Mouse (Mus musculus): Measurements from ENCODE around the gene Prrt4. TPM values are rescaled to one million over a fixed set of nuclear protein-coding genes. Genes with fewer than 3 reads are reported as not detected.
"Not testable (repeated sequence)": the region's sequence is repeated elsewhere in the genome, so short reads cannot be mapped to it uniquely, and the experiment has no call there.

Gene Prrt4
- polyA plus RNA-seq, 1 experiment from 2014 or later = 1.5 TPM

- peaks cover 15% of the 10 kb centered on the region for H3K4me1 ChIP-seq
- peak overlapping the region; percentile 55 for H3K4me3 ChIP-seq
- ATAC-seq (ENCODE audit: insufficient number of reproducible peaks, insufficient read depth, low FRiP score, low TSS enrichment) = no peak
- H3K27ac ChIP-seq = no peak overlapping the region
- H3K9me3 ChIP-seq = no peaks in the 10 kb centered on the region
- peak overlapping the region; percentile 99 for H3K4me2 ChIP-seq (replicated peaks)
- peak overlapping the region; percentile 63; the same call in 1 of the 2 replicates for H3K9ac ChIP-seq
- H3K27me3 ChIP-seq = peaks cover 67% of the 10 kb centered on the region
- H3K36me3 ChIP-seq = no peaks in the 10 kb centered on the region
- WGBS = 2% methylated on average over 12 of the region's 12 CpGs
Measured at GRCm38 (mm10) chr6:29169675-29170062, 9.7 kb downstream of the Prrt4 start.

GRCm38 (mm10) chr6:29168871-29169270, 10.5 kb downstream of the Prrt4 start:
- Histone ChIP-seq H3K27ac (no peak overlapping the region), H3K9me3 (no peaks in the 10 kb centered on the region), H3K4me1 (peaks cover 18% of the 10 kb centered on the region), H3K4me2 (replicated peaks) (no peak overlapping the region), H3K9ac (no peak overlapping the region), H3K4me3 (no peak overlapping the region), H3K27me3 (peaks cover 60% of the 10 kb centered on the region), H3K36me3 (no peaks in the 10 kb centered on the region)
- WGBS = 32% methylated on average over 2 of the region's 2 CpGs
- ATAC-seq (ENCODE audit: insufficient number of reproducible peaks, insufficient read depth, low FRiP score, low TSS enrichment) = no peak

GRCm38 (mm10) chr6:29166196-29166595, 13.2 kb downstream of the Prrt4 start:
- peaks cover 23% of the 10 kb centered on the region for H3K4me1 ChIP-seq
- H3K36me3 ChIP-seq = no peaks in the 10 kb centered on the region
- no peak overlapping the region for H3K4me3 ChIP-seq
- 9% methylated on average over 1 of the region's 1 CpGs for WGBS
- no peak overlapping the region for H3K4me2 ChIP-seq (replicated peaks)
- no peak for ATAC-seq (ENCODE audit: insufficient number of reproducible peaks, insufficient read depth, low FRiP score, low TSS enrichment)
- no peak overlapping the region for H3K9ac ChIP-seq
- no peak overlapping the region for H3K27ac ChIP-seq
- H3K27me3 ChIP-seq = peaks cover 38% of the 10 kb centered on the region
- no peaks in the 10 kb centered on the region for H3K9me3 ChIP-seq

- 8% methylated on average over 42 of the region's 42 CpGs for WGBS
- H3K4me2 ChIP-seq (replicated peaks) = peak within 1 kb of the TSS; percentile 91
- H3K27me3 ChIP-seq = peaks cover 22% of the 10 kb centered on the region
- peak within 1 kb of the TSS; percentile 81 for H3K9ac ChIP-seq
- peaks cover 2% of the 10 kb centered on the region for H3K36me3 ChIP-seq
- H3K9me3 ChIP-seq = no peaks in the 10 kb centered on the region
- peak; percentile 81 for ATAC-seq (ENCODE audit: insufficient number of reproducible peaks, insufficient read depth, low FRiP score, low TSS enrichment)
- no peak within 1 kb of the TSS for H3K27ac ChIP-seq
- H3K4me3 ChIP-seq = peak within 1 kb of the TSS; percentile 81
- peaks cover 10% of the 10 kb centered on the region for H3K4me1 ChIP-seq
Measured at GRCm38 (mm10) chr6:29164314-29165244, 14.8 kb downstream of the Prrt4 start, which contains the start of gene Rbm28. Gene Rbm28, minus strand, starts transcription at chr6:29165006.

GRCm38 (mm10) chr6:29161291-29161690, 18.1 kb downstream of the Prrt4 start:
- ATAC-seq (ENCODE audit: insufficient number of reproducible peaks, insufficient read depth, low FRiP score, low TSS enrichment); H3K4me3 ChIP-seq; H3K9ac ChIP-seq; H3K4me2 ChIP-seq (replicated peaks); H3K27me3 ChIP-seq; H3K9me3 ChIP-seq; H3K27ac ChIP-seq: not testable (repeated sequence)
- Histone ChIP-seq H3K36me3 (peaks cover 31% of the 10 kb centered on the region), H3K4me1 (peaks cover 10% of the 10 kb centered on the region)
- WGBS = 98% methylated on average over 5 of the region's 5 CpGs

GRCm38 (mm10) chr6:29160786-29161185, 18.6 kb downstream of the Prrt4 start:
- no peak for ATAC-seq (ENCODE audit: insufficient number of reproducible peaks, insufficient read depth, low FRiP score, low TSS enrichment)
- no peak overlapping the region for H3K4me3 ChIP-seq
- 83% methylated on average over 2 of the region's 2 CpGs for WGBS
- no peak overlapping the region for H3K27ac ChIP-seq
- no peak overlapping the region for H3K9ac ChIP-seq
- no peaks in the 10 kb centered on the region for H3K9me3 ChIP-seq
- no peaks in the 10 kb centered on the region for H3K27me3 ChIP-seq
- peaks cover 10% of the 10 kb centered on the region for H3K4me1 ChIP-seq
- peaks cover 36% of the 10 kb centered on the region for H3K36me3 ChIP-seq
- no peak overlapping the region for H3K4me2 ChIP-seq (replicated peaks)

GRCm38 (mm10) chr6:29156326-29156725, 23.1 kb downstream of the Prrt4 start:
- no peak overlapping the region for H3K4me2 ChIP-seq (replicated peaks)
- no peak for ATAC-seq (ENCODE audit: insufficient number of reproducible peaks, insufficient read depth, low FRiP score, low TSS enrichment)
- H3K27ac ChIP-seq = no peak overlapping the region
- H3K4me1 ChIP-seq = no peaks in the 10 kb centered on the region
- no peaks in the 10 kb centered on the region for H3K27me3 ChIP-seq
- peaks cover 68% of the 10 kb centered on the region for H3K36me3 ChIP-seq
- no peaks in the 10 kb centered on the region for H3K9me3 ChIP-seq
- no peak overlapping the region for H3K4me3 ChIP-seq
- 93% methylated on average over 5 of the region's 5 CpGs for WGBS
- H3K9ac ChIP-seq = no peak overlapping the region

GRCm38 (mm10) chr6:29150001-29150400, 29.4 kb downstream of the Prrt4 start:
- no peak overlapping the region for H3K9ac ChIP-seq
- no peak overlapping the region for H3K4me2 ChIP-seq (replicated peaks)
- H3K27me3 ChIP-seq = no peaks in the 10 kb centered on the region
- no peaks in the 10 kb centered on the region for H3K9me3 ChIP-seq
- H3K27ac ChIP-seq = no peak overlapping the region
- ATAC-seq (ENCODE audit: insufficient number of reproducible peaks, insufficient read depth, low FRiP score, low TSS enrichment) = no peak
- no peak overlapping the region for H3K4me3 ChIP-seq
- no peaks in the 10 kb centered on the region for H3K4me1 ChIP-seq
- peaks cover 49% of the 10 kb centered on the region for H3K36me3 ChIP-seq
- 90% methylated on average over 1 of the region's 1 CpGs for WGBS

GRCm38 (mm10) chr6:29147407-29148010, 31.9 kb downstream of the Prrt4 start:
- H3K4me2 ChIP-seq (replicated peaks) = no peak overlapping the region
- H3K36me3 ChIP-seq = peaks cover 36% of the 10 kb centered on the region

GRCm38 (mm10) chr6:29146641-29147040, 32.7 kb downstream of the Prrt4 start:
- H3K27ac ChIP-seq = no peak overlapping the region
- peaks cover 35% of the 10 kb centered on the region for H3K36me3 ChIP-seq
- WGBS = 80% methylated on average over 7 of the region's 7 CpGs
- H3K27me3 ChIP-seq = no peaks in the 10 kb centered on the region
- H3K9ac ChIP-seq = no peak overlapping the region
- H3K4me3 ChIP-seq = no peak overlapping the region
- no peak overlapping the region for H3K4me2 ChIP-seq (replicated peaks)
- H3K4me1 ChIP-seq = no peaks in the 10 kb centered on the region
- no peak for ATAC-seq (ENCODE audit: insufficient number of reproducible peaks, insufficient read depth, low FRiP score, low TSS enrichment)
- H3K9me3 ChIP-seq = no peaks in the 10 kb centered on the region

More at GRCm38 (mm10) chr6:29147407-29148010, 31.9 kb downstream of the Prrt4 start:
- no peaks in the 10 kb centered on the region for H3K4me1 ChIP-seq
- H3K4me3 ChIP-seq = no peak overlapping the region
- 86% methylated on average over 5 of the region's 5 CpGs for WGBS
- ATAC-seq (ENCODE audit: insufficient number of reproducible peaks, insufficient read depth, low FRiP score, low TSS enrichment) = no peak
- H3K27ac ChIP-seq = no peak overlapping the region
- H3K9me3 ChIP-seq = no peaks in the 10 kb centered on the region
- H3K27me3 ChIP-seq = no peaks in the 10 kb centered on the region
- H3K9ac ChIP-seq = no peak overlapping the region

- Histone ChIP-seq H3K9me3 (no peaks in the 10 kb centered on the region), H3K27ac (no peak overlapping the region), H3K9ac (no peak overlapping the region), H3K4me1 (no peaks in the 10 kb centered on the region), H3K4me3 (no peak overlapping the region), H3K27me3 (no peaks in the 10 kb centered on the region), H3K36me3 (peaks cover 33% of the 10 kb centered on the region), H3K4me2 (replicated peaks) (no peak overlapping the region)
- ATAC-seq (ENCODE audit: insufficient number of reproducible peaks, insufficient read depth, low FRiP score, low TSS enrichment) = no peak
- 77% methylated on average over 12 of the region's 12 CpGs for WGBS
Measured at GRCm38 (mm10) chr6:29145456-29146307, 33.7 kb downstream of the Prrt4 start.

Measured in embryonic facial prominence, embryonic 12.5 days (tissue).